Mouse (Mus musculus) limb, embryonic 14.5 days (tissue): ENCODE data around the gene Sipa1l1. TPM values are rescaled to one million over a fixed set of nuclear protein-coding genes. Genes with fewer than 3 reads are reported as not detected.

ENCODE experiments used
- ATAC-seq: fragments of 200-750 bp; cut with Nextera tagmentation; 2 replicates; pipeline ENCODE4 v1.8.0; 2017; ENCODE audit warnings: low read depth, moderate number of reproducible peaks, moderate TSS enrichment; ENCODE audit not compliant: low FRiP score
- DNase-seq: peaks from one replicate; pipeline ENCODE4 v3.0.0-alpha.2; 2015; ENCODE audit warnings: low spot score
- H3K27ac ChIP-seq: fragments of 300-500 bp; sonication (generic); replicated peaks from 2 replicates; pipeline ENCODE4 v1.5.1; 2014; ENCODE audit warnings: low read depth, mild to moderate bottlenecking, low read length, moderate library complexity, mixed read lengths
- H3K27me3 ChIP-seq: fragments of 300-500 bp; sonication (generic); 2 replicates; pipeline ENCODE4 v1.6.1; 2014; ENCODE audit warnings: low read length, mixed read lengths; ENCODE audit not compliant: control insufficient read depth, insufficient read depth
- H3K36me3 ChIP-seq: fragments of 300-500 bp; sonication (generic); 2 replicates; pipeline ENCODE4 v1.6.1; 2014; ENCODE audit warnings: mild to moderate bottlenecking, low read length, moderate library complexity, mixed read lengths; ENCODE audit not compliant: control insufficient read depth, insufficient read depth
- H3K4me1 ChIP-seq: fragments of 300-500 bp; sonication (generic); 2 replicates; pipeline ENCODE4 v1.6.1; 2014; ENCODE audit warnings: antibody characterized with exemption, low read length, mixed read lengths; ENCODE audit not compliant: control insufficient read depth, insufficient read depth
- H3K4me2 ChIP-seq: fragments of 300-500 bp; sonication (generic); replicated peaks from 2 replicates; pipeline ENCODE4 v1.6.1; 2014; ENCODE audit warnings: low read depth, mild to moderate bottlenecking, low read length, moderate library complexity; ENCODE audit not compliant: severe bottlenecking
- H3K4me3 ChIP-seq: fragments of 300-500 bp; sonication (generic); replicated peaks from 2 replicates; pipeline ENCODE4 v1.5.1; 2014; ENCODE audit warnings: low read length
- H3K9ac ChIP-seq: fragments of 300-500 bp; sonication (generic); 2 replicates; pipeline ENCODE4 v1.6.1; 2014; ENCODE audit warnings: mild to moderate bottlenecking, low read depth, low read length, moderate library complexity; ENCODE audit not compliant: severe bottlenecking
- H3K9me3 ChIP-seq: fragments of 300-500 bp; sonication (generic); 2 replicates; pipeline ENCODE4 v1.6.1; 2016; ENCODE audit warnings: low read length; ENCODE audit not compliant: control insufficient read depth
- POLR2A ChIP-seq: fragments of 200-500 bp; IDR thresholded peaks from 2 replicates; pipeline ENCODE4 v1.8.0; 2012; ENCODE audit warnings: inconsistent platforms, mild to moderate bottlenecking, moderate library complexity, borderline replicate concordance; ENCODE audit not compliant: insufficient read depth, insufficient read length; ENCODE audit errors: extremely low read depth
- WGBS: fragments of 180-500 bp; shearing (Covaris S2); extraction: QIAGEN DNeasy Blood & Tissue Kit; methylation state at CpG from one replicate; pipeline ENCODE4 v1.1.7; 2014; 5-methylcytosine and 5-hydroxymethylcytosine counted together
- polyA plus RNA-seq, 2 experiments: library from polyadenylated mRNA; depleted of rRNA in 1 of 2; stranded (reverse) in 1 of 2; unstranded in 1 of 2; fragments of >200 nt; fragmentation: Nextera tagmentation in 1 of 2; extraction: Ambion mirVana in 1 of 2; gene quantifications; 2 replicates each; pipeline versions ENCODE4 v1.2.1 to v1.2.3; 2012 to 2014

Gene Sipa1l1
- polyA plus RNA-seq, 2 experiments = 29.5 to 31.0 TPM

- Histone ChIP-seq H3K4me2 (no peak overlapping the region), H3K27me3 (no peaks in the 10 kb centered on the region), H3K27ac (no peak overlapping the region), H3K36me3 (no peaks in the 10 kb centered on the region), H3K4me3 (no peak overlapping the region), H3K9me3 (no peaks in the 10 kb centered on the region), H3K9ac (no peak overlapping the region), H3K4me1 (0 out of 2 replicates have a peak, but pooled peaks cover 5% of the 10 kb centered on the region)
- no peak for TF ChIP-seq POLR2A
- DNase-seq (no peak), ATAC-seq (no peak)
- 72% methylated on average over 5 of the region's 5 CpGs for WGBS
Measured at GRCm38 (mm10) chr12:82220367-82221089, 51.4 kb downstream of the Sipa1l1 start.

- no peak overlapping the region for H3K9ac ChIP-seq
- H3K4me2 ChIP-seq = no peak overlapping the region
- H3K36me3 ChIP-seq = no peaks in the 10 kb centered on the region
- WGBS = 81% methylated on average over 9 of the region's 9 CpGs
- no peak for ATAC-seq
- TF ChIP-seq POLR2A = no peak
- H3K27me3 ChIP-seq = no peaks in the 10 kb centered on the region
- peaks cover 11% of the 10 kb centered on the region for H3K4me1 ChIP-seq
- no peak overlapping the region for H3K27ac ChIP-seq
- no peak overlapping the region for H3K4me3 ChIP-seq
- DNase-seq = no peak
- H3K9me3 ChIP-seq = no peaks in the 10 kb centered on the region
Measured at GRCm38 (mm10) chr12:82223126-82223815, 54.2 kb downstream of the Sipa1l1 start.

GRCm38 (mm10) chr12:82224848-82225247 lies 55.7 kb downstream of the Sipa1l1 start:
- TF ChIP-seq POLR2A = no peak
- DNase-seq (no peak), ATAC-seq (no peak)
- H3K27ac ChIP-seq = no peak overlapping the region
- H3K4me3 ChIP-seq = no peak overlapping the region
- no peaks in the 10 kb centered on the region for H3K36me3 ChIP-seq
- 92% methylated on average over 7 of the region's 7 CpGs for WGBS
- H3K9ac ChIP-seq = no peak overlapping the region
- peaks cover 12% of the 10 kb centered on the region for H3K4me1 ChIP-seq
- no peaks in the 10 kb centered on the region for H3K27me3 ChIP-seq
- H3K9me3 ChIP-seq = no peaks in the 10 kb centered on the region
- no peak overlapping the region for H3K4me2 ChIP-seq

DNA sequence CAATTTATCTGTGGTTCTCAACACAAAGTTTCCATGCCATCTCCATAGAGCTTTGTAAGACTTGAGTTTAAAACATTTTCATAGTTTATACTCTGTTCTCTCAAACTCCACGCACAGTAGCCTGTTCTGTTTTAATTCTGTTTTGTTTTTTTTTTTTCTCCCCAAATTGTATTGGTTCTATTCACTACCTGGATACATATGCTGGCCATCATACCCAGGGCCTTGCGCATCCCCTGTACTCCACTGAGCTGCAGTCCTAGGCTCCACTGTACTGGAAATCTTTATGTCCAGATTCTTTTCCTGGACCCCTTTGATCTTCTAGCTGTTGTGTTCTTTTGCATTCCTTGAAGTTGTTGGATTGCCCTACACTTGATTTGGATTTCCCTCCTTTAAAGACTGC lies 56.2 kb downstream of the Sipa1l1 start:
- H3K9ac ChIP-seq = no peak overlapping the region
- WGBS = 94% methylated on average over 2 of the region's 2 CpGs
- no peak overlapping the region for H3K4me3 ChIP-seq
- ATAC-seq (no peak), DNase-seq (no peak)
- no peak for TF ChIP-seq POLR2A
- no peak overlapping the region for H3K4me2 ChIP-seq
- no peaks in the 10 kb centered on the region for H3K36me3 ChIP-seq
- H3K4me1 ChIP-seq = peaks cover 16% of the 10 kb centered on the region
- H3K27me3 ChIP-seq = no peaks in the 10 kb centered on the region
- H3K9me3 ChIP-seq = no peaks in the 10 kb centered on the region
- H3K27ac ChIP-seq = no peak overlapping the region

GRCm38 (mm10) chr12:82225751-82226228 lies 56.7 kb downstream of the Sipa1l1 start:
- TF ChIP-seq POLR2A = no peak
- H3K9me3 ChIP-seq = no peaks in the 10 kb centered on the region
- H3K4me3 ChIP-seq = no peak overlapping the region
- ATAC-seq (no peak), DNase-seq (no peak)
- no peaks in the 10 kb centered on the region for H3K36me3 ChIP-seq
- no peak overlapping the region for H3K9ac ChIP-seq
- 62% methylated on average over 4 of the region's 4 CpGs for WGBS
- H3K27me3 ChIP-seq = no peaks in the 10 kb centered on the region
- H3K4me2 ChIP-seq = no peak overlapping the region
- H3K27ac ChIP-seq = 0 out of 2 replicates have a peak overlapping the region, but pooled peaks have one; percentile 22
- peaks cover 21% of the 10 kb centered on the region for H3K4me1 ChIP-seq
